Mouse (Mus musculus) MEL (cell line): ENCODE results near the gene Olfr1369-ps1. TPM values are rescaled to one million over a fixed set of nuclear protein-coding genes. Genes with fewer than 3 reads are reported as not detected.
A peak's percentile ranks its signal among the peaks of the same experiment; 100 is the strongest.

Experiments used
- DNase-seq: peaks from one replicate; pipeline ENCODE4 v3.0.0; 2011; ENCODE audit warnings: low read depth, low spot score
- H3K27ac ChIP-seq: 2 replicates; pipeline ENCODE4 v1.5.1; 2012; ENCODE audit warnings: low read depth, mild to moderate bottlenecking, control low read depth, low read length, moderate library complexity; ENCODE audit not compliant: control insufficient read depth
- H3K27me3 ChIP-seq, 2 experiments: fragments of 150-350 bp in 1 of 2; sonication (generic) in 1 of 2; 2 replicates each; pipeline ENCODE4 v1.6.1; 2012; ENCODE audit warnings: low read length in 2 of 2, mild to moderate bottlenecking in 2 of 2, improper control_type of control experiment in 1 of 2, moderate library complexity in 1 of 2; ENCODE audit not compliant: insufficient read depth in 2 of 2, control insufficient read depth in 1 of 2
- H3K36me3 ChIP-seq, 2 experiments: 2 replicates each; pipeline ENCODE4 v1.6.1; 2012 to 2014; ENCODE audit warnings: low read length in 2 of 2, improper control_type of control experiment in 1 of 2, inconsistent platforms in 1 of 2, mild to moderate bottlenecking in 1 of 2; ENCODE audit not compliant: insufficient read depth in 2 of 2, control insufficient read depth in 1 of 2
- H3K4me1 ChIP-seq, 2 experiments: fragments of 150-350 bp in 1 of 2; sonication (generic) in 1 of 2; 2 replicates each; pipeline ENCODE4 v1.6.1; 2012; ENCODE audit warnings: low read length in 2 of 2, improper control_type of control experiment in 1 of 2, mild to moderate bottlenecking in 1 of 2; ENCODE audit not compliant: insufficient read depth in 2 of 2, control insufficient read depth in 1 of 2
- H3K4me3 ChIP-seq, 2 experiments: fragments of 150-350 bp in 1 of 2; sonication (generic) in 1 of 2; 2 replicates each; pipeline ENCODE4 v1.5.1; 2012; ENCODE audit warnings: low read depth in 2 of 2, low read length in 2 of 2, mild to moderate bottlenecking in 2 of 2, moderate library complexity in 2 of 2, control low read depth in 1 of 2, improper control_type of control experiment in 1 of 2; ENCODE audit not compliant: control insufficient read depth in 1 of 2, insufficient read depth in 1 of 2
- H3K79me2 ChIP-seq: 2 replicates; pipeline ENCODE4 v1.6.1; 2012; ENCODE audit warnings: mild to moderate bottlenecking, low read length, moderate library complexity; ENCODE audit not compliant: control insufficient read depth, poor library complexity, insufficient read depth
- H3K9ac ChIP-seq: 2 replicates; pipeline ENCODE4 v1.6.1; 2012; ENCODE audit warnings: low read depth, mild to moderate bottlenecking, control low read depth, low read length, moderate library complexity; ENCODE audit not compliant: control insufficient read depth, poor library complexity, severe bottlenecking
- H3K9me3 ChIP-seq: fragments of 150-350 bp; sonication (generic); replicated peaks from 2 replicates; pipeline ENCODE4 v1.6.1; 2012; ENCODE audit warnings: mild to moderate bottlenecking, low read length, improper control_type of control experiment, moderate library complexity; ENCODE audit not compliant: insufficient read depth
- BHLHE40 ChIP-seq: IDR thresholded peaks from 2 replicates; pipeline ENCODE4 v1.6.1; 2012; ENCODE audit warnings: low read depth, mild to moderate bottlenecking, inconsistent platforms, low read length, improper control_type of control experiment, borderline replicate concordance
- CTCF ChIP-seq, 3 experiments: IDR thresholded peaks in 2 of 3; conservative IDR thresholded peaks in 1 of 3; 2 replicates each; pipeline ENCODE4 v1.5.1; 2011 to 2012; ENCODE audit warnings: low read length in 3 of 3, low read depth in 2 of 3, mild to moderate bottlenecking in 2 of 3, improper control_type of control experiment in 1 of 3, inconsistent platforms in 1 of 3, mixed read lengths in 1 of 3, moderate library complexity in 1 of 3; ENCODE audit not compliant: control insufficient read depth in 1 of 3, insufficient read depth in 1 of 3, poor library complexity in 1 of 3, severe bottlenecking in 1 of 3
- E2F4 ChIP-seq: IDR thresholded peaks from 2 replicates; pipeline ENCODE4 v1.6.1; 2011; ENCODE audit warnings: low read depth, low read length, improper control_type of control experiment, borderline replicate concordance
- ELF1 ChIP-seq: IDR thresholded peaks from 2 replicates; pipeline ENCODE4 v1.6.1; 2014; ENCODE audit warnings: low read depth, mild to moderate bottlenecking, inconsistent platforms, low read length, improper control_type of control experiment, moderate library complexity
- ETS1 ChIP-seq: IDR thresholded peaks from 2 replicates; pipeline ENCODE4 v1.6.1; 2012; ENCODE audit warnings: low read depth, mild to moderate bottlenecking, inconsistent platforms, low read length, improper control_type of control experiment, moderate library complexity
- GABPA ChIP-seq: IDR thresholded peaks from 2 replicates; pipeline ENCODE4 v1.6.1; 2012; ENCODE audit warnings: low read depth, mild to moderate bottlenecking, inconsistent platforms, low read length, improper control_type of control experiment, moderate library complexity
- GATA1 ChIP-seq: IDR thresholded peaks from 2 replicates; pipeline ENCODE4 v1.6.1; 2011; ENCODE audit warnings: low read depth, low read length, improper control_type of control experiment
- HCFC1 ChIP-seq: IDR thresholded peaks from 2 replicates; pipeline ENCODE4 v1.6.1; 2012; ENCODE audit warnings: low read depth, mild to moderate bottlenecking, inconsistent platforms, low read length, improper control_type of control experiment, moderate library complexity
- MAX ChIP-seq: IDR thresholded peaks from 2 replicates; pipeline ENCODE4 v1.6.1; 2011; ENCODE audit warnings: low read length, improper control_type of control experiment
- MXI1 ChIP-seq: IDR thresholded peaks from 2 replicates; pipeline ENCODE4 v1.6.1; 2011; ENCODE audit warnings: mild to moderate bottlenecking, low read depth, low read length, improper control_type of control experiment
- MYC ChIP-seq: IDR thresholded peaks from 2 replicates; pipeline ENCODE4 v1.6.1; 2011; ENCODE audit warnings: low read depth, mild to moderate bottlenecking, low read length, improper control_type of control experiment, moderate library complexity
- NELFE ChIP-seq: IDR thresholded peaks from 2 replicates; pipeline ENCODE4 v1.6.1; 2011; ENCODE audit warnings: low read depth, low read length, improper control_type of control experiment
- TBP ChIP-seq: IDR thresholded peaks from 2 replicates; pipeline ENCODE4 v1.8.0; 2011; ENCODE audit warnings: low read depth, low read length, improper control_type of control experiment
- UBTF ChIP-seq: IDR thresholded peaks from 2 replicates; pipeline ENCODE4 v1.6.1; 2012; ENCODE audit warnings: low read depth, mild to moderate bottlenecking, inconsistent platforms, low read length, improper control_type of control experiment, moderate library complexity, borderline replicate concordance; ENCODE audit not compliant: insufficient read depth
- USF1 ChIP-seq: IDR thresholded peaks from 2 replicates; pipeline ENCODE4 v1.6.1; 2014; ENCODE audit warnings: low read depth, mild to moderate bottlenecking, inconsistent platforms, low read length, improper control_type of control experiment, moderate library complexity
- USF2 ChIP-seq, 2 experiments: IDR thresholded peaks; 2 replicates each; pipeline ENCODE4 v1.6.1; 2011 to 2012; ENCODE audit warnings: improper control_type of control experiment in 2 of 2, low read length in 2 of 2, borderline replicate concordance in 1 of 2, inconsistent platforms in 1 of 2, low read depth in 1 of 2, mild to moderate bottlenecking in 1 of 2; ENCODE audit not compliant: insufficient read depth in 1 of 2
- ZC3H11A ChIP-seq: IDR thresholded peaks from 2 replicates; pipeline ENCODE4 v1.6.1; 2012; ENCODE audit warnings: low read depth, mild to moderate bottlenecking, inconsistent platforms, low read length, improper control_type of control experiment
- ZNF384 ChIP-seq: IDR thresholded peaks from 2 replicates; pipeline ENCODE4 v1.6.1; 2012; ENCODE audit warnings: low read depth, mild to moderate bottlenecking, inconsistent platforms, low read length, improper control_type of control experiment
- polyA plus RNA-seq, 2 experiments: library from polyadenylated mRNA; stranded (reverse) in 1 of 2; unstranded in 1 of 2; fragments of >175 nt in 1 of 2; fragments of >200 nt in 1 of 2; gene quantifications; 2 replicates each; pipeline versions ENCODE4 v1.2.1 to v1.2.4; 2012; ENCODE audit warnings: low replicate concordance in 2 of 2, low read depth in 1 of 2; ENCODE audit not compliant: insufficient read length in 2 of 2, insufficient read depth in 1 of 2, missing spikeins in 1 of 2
- total RNA-seq: library from RNA; depleted of rRNA; stranded (reverse); fragments of 300-350 nt; gene quantifications from 2 replicates; pipeline ENCODE4 v1.2.3, GENCODE M21; 2012

Gene Olfr1369-ps1
- total and polyA plus RNA-seq, 3 experiments, result 0.74 TPM; not detected in 2

DNA sequence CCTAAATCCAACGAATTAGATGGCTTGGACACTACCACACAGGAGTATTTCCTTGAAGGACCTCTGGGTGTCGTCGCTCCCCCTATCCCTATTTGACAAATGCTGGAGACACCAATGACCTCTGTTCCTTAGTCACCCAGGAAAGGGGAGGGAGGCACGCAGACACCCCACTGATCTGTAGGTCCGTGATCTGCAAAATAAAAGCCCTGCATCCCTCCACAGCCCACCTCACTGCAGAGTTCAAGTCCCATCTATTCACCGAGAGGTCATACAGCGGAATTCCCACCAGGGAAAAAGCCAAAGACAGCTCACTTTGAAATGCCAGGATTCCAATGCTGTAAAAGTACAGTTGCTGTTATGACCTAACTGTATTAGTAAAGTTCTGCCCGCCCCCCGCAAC is 46.8 kb downstream of the Olfr1369-ps1 start (continued):
- no peak for TF ChIP-seq USF1

DNA sequence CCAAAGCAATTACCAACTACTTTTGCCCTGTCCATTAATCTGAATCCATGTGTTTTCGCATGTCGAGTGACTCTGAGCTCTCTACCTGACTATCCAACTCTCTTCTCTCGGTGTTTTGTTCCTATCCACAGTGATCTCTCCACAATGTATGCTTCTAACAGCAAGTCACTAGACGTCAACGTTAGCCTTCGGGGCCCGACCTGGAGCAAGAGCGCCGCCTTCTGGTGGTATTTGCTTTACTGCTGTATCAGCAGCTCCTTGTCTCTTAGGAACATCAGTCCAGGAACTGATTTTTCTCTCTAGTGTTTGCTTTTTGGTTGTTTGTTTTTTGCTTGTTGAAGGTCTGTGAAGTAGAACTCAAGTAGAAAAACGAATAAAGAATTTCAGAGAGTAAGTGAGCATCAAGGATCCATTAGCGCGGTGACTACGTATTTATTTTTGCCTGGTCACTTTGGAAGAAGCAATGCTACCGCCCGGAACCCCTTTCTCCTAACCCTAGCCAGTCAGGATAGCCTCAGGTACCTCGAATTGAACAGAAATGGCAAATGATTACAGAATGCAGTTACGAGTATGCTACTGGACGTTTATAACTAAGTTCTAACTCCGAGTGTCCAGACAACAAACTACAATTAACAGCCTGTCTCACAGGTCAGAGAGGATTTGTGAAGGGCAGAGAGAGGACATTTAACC is 47.6 kb downstream of the Olfr1369-ps1 start:
- Histone ChIP-seq H3K27ac (no peak overlapping the region), H3K4me3 (peak overlapping the region; percentile 56 to 60), H3K9ac (no peak overlapping the region), H3K27me3 (peaks cover 8 to 9% of the 10 kb centered on the region in 2 experiments)
- peak in 2 of 3 experiments; percentile 97 to 98; a peak in 4 of 6 replicates for TF ChIP-seq CTCF (IDR thresholded peaks at IDR 0.05 in 2 of 3, conservative IDR thresholded peaks at IDR 0.05 in 1 of 3; ENCODE audit: control insufficient read depth in 1 of 3, insufficient read depth in 1 of 3, low read depth in 2 of 3, low read length in 3 of 3, poor library complexity in 1 of 3, severe bottlenecking in 1 of 3)
- TF ChIP-seq ZNF384, result no peak
- TF ChIP-seq, all 39 proteins: peak for 1
- no peaks in the 10 kb centered on the region; the same call in 1 of the 2 replicates for H3K79me2 ChIP-seq
- DNase-seq, result peak; percentile 95
- H3K9me3 ChIP-seq, result no peaks in the 10 kb centered on the region
- H3K4me1 ChIP-seq, result peaks cover 3 to 5% of the 10 kb centered on the region in 2 experiments; a peak in 2 of 4 replicates
- H3K36me3 ChIP-seq, result peaks cover 0 to 2% of the 10 kb centered on the region in 2 experiments; a peak in 2 of 4 replicates

DNA sequence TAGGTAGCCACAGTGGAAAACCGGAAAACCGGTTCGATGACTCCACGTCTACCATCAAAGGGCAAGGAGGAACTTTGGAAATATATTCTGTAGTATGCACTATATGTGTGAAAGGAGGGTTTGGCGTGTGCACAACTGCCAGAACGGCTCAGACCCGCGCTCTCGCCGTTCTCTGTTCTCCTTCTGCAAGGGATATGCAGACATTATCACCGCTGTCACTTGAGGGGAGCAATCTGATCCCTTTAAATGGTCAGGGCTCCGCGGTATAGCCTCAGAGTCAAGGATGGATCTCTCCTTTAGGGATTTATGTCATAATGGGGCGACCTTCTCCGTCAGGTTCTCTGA is 48.2 kb downstream of the Olfr1369-ps1 start:
- Histone ChIP-seq H3K79me2 (no peaks in the 10 kb centered on the region; the same call in 1 of the 2 replicates), H3K9ac (peak overlapping the region; percentile 17), H3K4me3 (peak overlapping the region; percentile 56 to 60), H3K27ac (no peak overlapping the region), H3K36me3 (peaks cover 0 to 2% of the 10 kb centered on the region in 2 experiments; a peak in 2 of 4 replicates), H3K27me3 (peaks cover 7 to 9% of the 10 kb centered on the region in 2 experiments), H3K4me1 (peaks cover 3 to 8% of the 10 kb centered on the region in 2 experiments; a peak in 2 of 4 replicates), H3K9me3 (no peaks in the 10 kb centered on the region)
- no peak for TF ChIP-seq ETS1
- TF ChIP-seq UBTF, result peak; percentile 43; the same call in 1 of the 2 replicates
- TF ChIP-seq TBP, result 0 out of 2 replicates have a peak, but pooled peaks have one; percentile 21
- peak; percentile 70 for DNase-seq

DNA sequence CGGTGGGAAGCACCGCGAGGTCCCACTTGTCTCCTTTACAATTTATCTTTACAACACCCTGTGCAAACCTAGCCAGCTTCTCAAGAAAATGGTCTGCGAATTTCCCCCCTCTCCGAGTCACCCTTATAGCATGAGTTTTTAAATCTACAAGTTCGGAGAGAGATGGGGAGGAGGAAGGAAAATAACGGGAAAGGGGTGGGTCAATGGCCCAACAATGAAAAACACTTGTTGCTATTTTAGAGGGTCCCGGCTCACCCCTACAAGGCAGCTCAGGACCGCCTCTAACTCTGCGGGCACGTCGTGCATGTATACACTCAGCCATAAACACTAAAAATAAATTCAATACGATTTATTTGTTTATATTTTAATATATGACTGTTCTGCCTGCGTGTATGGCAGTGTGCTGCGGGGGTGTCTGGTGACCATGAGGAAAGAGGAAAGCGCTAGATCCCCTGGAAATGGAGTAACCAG is 48.8 kb downstream of the Olfr1369-ps1 start:
- no peak overlapping the region for H3K27ac ChIP-seq
- H3K4me1 ChIP-seq, result peaks cover 3 to 8% of the 10 kb centered on the region in 2 experiments; a peak in 2 of 4 replicates
- no peaks in the 10 kb centered on the region; the same call in 1 of the 2 replicates for H3K79me2 ChIP-seq
- no peak for TF ChIP-seq MXI1
- TF ChIP-seq MAX, result no peak
- no peak for TF ChIP-seq ZC3H11A
- TF ChIP-seq BHLHE40, result no peak
- TF ChIP-seq USF2 (IDR thresholded peaks at IDR 0.05; ENCODE audit: borderline replicate concordance in 1 of 2, insufficient read depth in 1 of 2, low read depth in 1 of 2, low read length in 2 of 2), result no peak
- no peak for TF ChIP-seq HCFC1
- TF ChIP-seq ELF1, result no peak
- no peak for TF ChIP-seq GABPA
- no peak for TF ChIP-seq MYC
- no peak for TF ChIP-seq TBP
- no peak for TF ChIP-seq NELFE
- TF ChIP-seq ETS1, result no peak
- TF ChIP-seq E2F4, result no peak
- no peak for TF ChIP-seq GATA1
- no peaks in the 10 kb centered on the region for H3K9me3 ChIP-seq
- peaks cover 0 to 2% of the 10 kb centered on the region in 2 experiments; a peak in 2 of 4 replicates for H3K36me3 ChIP-seq
- peak overlapping the region; percentile 56 to 60 for H3K4me3 ChIP-seq
- peak; percentile 67 for DNase-seq
- peaks cover 4 to 9% of the 10 kb centered on the region in 2 experiments; a peak in 3 of 4 replicates for H3K27me3 ChIP-seq
- peak overlapping the region; percentile 63 for H3K9ac ChIP-seq
